Mouse (Mus musculus) ES-Bruce4 (cell line): ENCODE results near the gene Rps17. TPM values are rescaled to one million over a fixed set of nuclear protein-coding genes. Genes with fewer than 3 reads are reported as not detected.

Experiments used
- H3K27ac ChIP-seq: 2 replicates; pipeline ENCODE4 v1.5.1; 2012; ENCODE audit warnings: low read length, inconsistent platforms; ENCODE audit not compliant: insufficient read depth
- H3K27me3 ChIP-seq: 2 replicates; pipeline ENCODE4 v1.6.1; 2012; ENCODE audit warnings: mild to moderate bottlenecking, low read length, inconsistent platforms; ENCODE audit not compliant: control insufficient read depth, poor library complexity, insufficient read depth, severe bottlenecking
- H3K36me3 ChIP-seq: 2 replicates; pipeline ENCODE4 v1.6.1; 2012; ENCODE audit warnings: inconsistent platforms, mild to moderate bottlenecking, low read length, moderate library complexity; ENCODE audit not compliant: control insufficient read depth, poor library complexity, insufficient read depth, severe bottlenecking
- H3K4me1 ChIP-seq: one replicate; pipeline ENCODE4 v1.8.1; 2011; ENCODE audit warnings: low read length; ENCODE audit not compliant: control insufficient read depth, insufficient read depth
- H3K4me3 ChIP-seq: 2 replicates; pipeline ENCODE4 v1.5.1; 2011; ENCODE audit warnings: low read depth, mild to moderate bottlenecking, low read length
- H3K9ac ChIP-seq: 2 replicates; pipeline ENCODE4 v1.6.1; 2012; ENCODE audit warnings: low read depth, mild to moderate bottlenecking, inconsistent platforms; ENCODE audit not compliant: poor library complexity, severe bottlenecking
- H3K9me3 ChIP-seq: replicated peaks from 2 replicates; pipeline ENCODE4 v1.6.1; 2012; ENCODE audit warnings: mild to moderate bottlenecking, low read length, inconsistent platforms; ENCODE audit not compliant: control insufficient read depth, poor library complexity, insufficient read depth, severe bottlenecking
- CTCF ChIP-seq: IDR thresholded peaks from one replicate; pipeline ENCODE4 v1.8.1; 2011; ENCODE audit warnings: low read depth, low read length
- EP300 ChIP-seq: IDR thresholded peaks from 2 replicates; pipeline ENCODE4 v1.6.1; 2011; ENCODE audit warnings: low read depth, low read length; ENCODE audit not compliant: insufficient read depth
- POLR2A ChIP-seq: IDR thresholded peaks from one replicate; pipeline ENCODE4 v1.8.1; 2011; ENCODE audit warnings: low read length; ENCODE audit not compliant: insufficient read depth
- polyA plus RNA-seq: library from polyadenylated mRNA; stranded (reverse); fragments of >200 nt; gene quantifications from 2 replicates; pipeline ENCODE4 v1.2.4, GENCODE M21; 2011; ENCODE audit warnings: low read depth; ENCODE audit not compliant: missing spikeins, insufficient read depth, insufficient read length

Rps17 gene
- polyA plus RNA-seq, 1 experiment: 2,648 TPM

- H3K27me3 ChIP-seq: no peaks in the 10 kb centered on the region
- peak overlapping the region; percentile 99 for H3K4me3 ChIP-seq
- H3K27ac ChIP-seq: peak overlapping the region; percentile 66
- peaks cover 43% of the 10 kb centered on the region for H3K36me3 ChIP-seq
- no peaks in the 10 kb centered on the region for H3K4me1 ChIP-seq
- H3K9ac ChIP-seq: peak overlapping the region; percentile 86
- TF ChIP-seq POLR2A (no peak), EP300 (no peak)
- H3K9me3 ChIP-seq: no peaks in the 10 kb centered on the region
These were observed 1.2 kb downstream of the Rps17 start for GRCm38 (mm10) chr7:81343831-81344230.

DNA sequence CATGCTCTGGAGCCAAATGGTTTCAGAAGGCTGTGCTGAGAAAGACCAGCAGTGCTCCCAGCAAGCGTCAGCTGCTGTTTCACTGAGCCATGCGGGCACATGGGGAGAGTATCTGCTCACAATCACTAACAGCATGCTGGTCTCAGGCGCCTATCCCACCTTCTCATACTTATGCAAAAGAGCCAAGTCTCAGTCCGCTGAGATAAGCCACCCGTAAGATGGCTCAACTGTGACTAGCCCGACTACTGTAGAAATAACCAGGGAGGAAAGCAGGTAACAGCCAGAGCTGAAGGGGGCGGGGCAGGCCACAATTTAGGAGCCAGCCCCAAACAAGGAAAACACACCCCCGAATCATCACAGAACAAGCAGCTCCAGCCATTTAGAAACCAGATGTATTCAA lies 1.7 kb downstream of the Rps17 start:
- Histone ChIP-seq H3K27me3 (no peaks in the 10 kb centered on the region), H3K4me3 (peak overlapping the region; percentile 99), H3K27ac (peak overlapping the region; percentile 66), H3K36me3 (peaks cover 43% of the 10 kb centered on the region), H3K4me1 (peaks cover 2% of the 10 kb centered on the region), H3K9ac (peak overlapping the region; percentile 86), H3K9me3 (no peaks in the 10 kb centered on the region)
- TF ChIP-seq EP300 (no peak), POLR2A (no peak), CTCF (no peak)

- TF ChIP-seq POLR2A (no peak), CTCF (no peak), EP300 (no peak)
- Histone ChIP-seq H3K9ac (peak overlapping the region; percentile 86), H3K4me3 (peak overlapping the region; percentile 99), H3K27ac (peak overlapping the region; percentile 66), H3K36me3 (peaks cover 43% of the 10 kb centered on the region), H3K9me3 (no peaks in the 10 kb centered on the region), H3K27me3 (no peaks in the 10 kb centered on the region), H3K4me1 (peaks cover 2% of the 10 kb centered on the region)
These were observed 2.5 kb downstream of the Rps17 start for GRCm38 (mm10) chr7:81342356-81343094.

DNA sequence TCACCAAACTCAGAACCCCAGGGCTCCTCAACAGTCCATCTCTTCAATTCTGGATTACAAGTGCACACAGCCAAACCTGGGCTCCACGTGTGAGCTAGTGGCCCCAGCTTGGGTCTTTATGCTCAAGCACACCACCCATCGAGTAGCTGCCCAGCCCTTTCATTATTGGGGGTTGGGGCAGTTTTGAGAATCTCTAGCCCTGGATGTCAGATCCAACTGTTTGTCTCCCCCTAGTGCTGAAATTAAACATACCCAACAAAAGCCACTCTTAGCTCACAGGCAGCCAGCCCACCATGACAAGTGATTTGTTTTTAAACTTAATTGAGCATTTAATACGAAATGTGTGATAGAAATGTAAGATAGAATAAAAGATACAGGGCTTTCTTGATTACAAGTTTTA lies 3.5 kb downstream of the Rps17 start:
- H3K4me3 ChIP-seq: no peak overlapping the region
- no peaks in the 10 kb centered on the region for H3K9me3 ChIP-seq
- no peaks in the 10 kb centered on the region for H3K27me3 ChIP-seq
- peaks cover 2% of the 10 kb centered on the region for H3K4me1 ChIP-seq
- peaks cover 43% of the 10 kb centered on the region for H3K36me3 ChIP-seq
- peak; percentile 3 for TF ChIP-seq CTCF
- TF ChIP-seq EP300: no peak
- TF ChIP-seq POLR2A: no peak
- no peak overlapping the region for H3K9ac ChIP-seq
- 0 out of 2 replicates have a peak overlapping the region, but pooled peaks have one; percentile 23 for H3K27ac ChIP-seq

DNA sequence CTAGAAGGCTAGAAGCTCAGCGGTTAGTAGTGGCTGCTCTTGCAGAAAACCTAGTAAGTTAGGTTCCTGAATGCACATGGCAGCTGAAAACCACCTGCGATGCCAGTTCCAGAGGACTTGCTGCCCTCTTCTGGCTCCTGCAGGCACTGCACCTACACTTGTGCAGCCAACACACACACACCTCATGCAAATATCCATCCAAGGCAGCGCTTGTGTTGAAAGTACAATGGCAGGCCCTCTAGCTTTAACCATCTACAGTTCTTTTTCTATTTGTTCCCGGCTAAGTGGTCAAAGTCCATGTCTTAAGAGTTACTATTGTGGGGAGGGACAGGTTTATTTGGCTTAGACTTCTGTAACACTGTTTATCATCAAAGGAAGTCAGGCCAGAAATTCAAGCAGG lies 5.3 kb downstream of the Rps17 start:
- TF ChIP-seq POLR2A (no peak), EP300 (no peak), CTCF (peak; percentile 91)
- Histone ChIP-seq H3K4me3 (no peak overlapping the region), H3K27ac (no peak overlapping the region), H3K36me3 (peaks cover 43% of the 10 kb centered on the region), H3K9ac (no peak overlapping the region), H3K9me3 (no peaks in the 10 kb centered on the region), H3K27me3 (no peaks in the 10 kb centered on the region), H3K4me1 (peaks cover 4% of the 10 kb centered on the region)

DNA sequence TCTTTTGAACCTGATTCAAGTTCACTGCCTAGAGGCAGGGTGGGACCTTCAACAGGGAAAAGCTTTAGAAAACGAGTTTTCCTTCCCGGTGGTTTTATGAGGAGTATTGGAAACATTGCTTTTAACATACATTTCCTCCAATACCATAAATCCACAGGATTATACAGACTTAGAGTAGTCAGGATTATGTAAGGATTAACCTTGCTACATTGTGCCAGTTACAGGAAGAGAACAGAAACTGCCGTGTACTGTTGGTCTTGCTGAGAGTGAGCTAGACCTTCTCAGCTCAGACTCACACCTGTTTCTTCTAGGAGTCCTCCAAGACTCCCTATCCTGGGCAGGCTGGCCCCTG lies 6.6 kb downstream of the Rps17 start:
- peak overlapping the region; percentile 41 for H3K27ac ChIP-seq
- H3K9ac ChIP-seq: no peak overlapping the region
- H3K9me3 ChIP-seq: no peaks in the 10 kb centered on the region
- no peak overlapping the region for H3K4me3 ChIP-seq
- H3K4me1 ChIP-seq: peaks cover 4% of the 10 kb centered on the region
- peaks cover 32% of the 10 kb centered on the region for H3K36me3 ChIP-seq
- H3K27me3 ChIP-seq: no peaks in the 10 kb centered on the region
- no peak for TF ChIP-seq CTCF
- no peak for TF ChIP-seq EP300
- TF ChIP-seq POLR2A: no peak
